Mouse (Mus musculus) inflammation-experienced regulatory T-cells (primary cell): Measurements from ENCODE around the gene Manba. TPM values are rescaled to one million over a fixed set of nuclear protein-coding genes. Genes with fewer than 3 reads are reported as not detected.

Experiments
- polyA plus RNA-seq, 2 experiments: library from polyadenylated mRNA; unstranded; fragments of 100-300 nt; shearing (Covaris generic); gene quantifications; one replicate each; pipeline ENCODE4 v1.2.1; 2017

Manba gene
- polyA plus RNA-seq = 10 to 100 TPM; 32.0 to 37.2 TPM

DNA sequence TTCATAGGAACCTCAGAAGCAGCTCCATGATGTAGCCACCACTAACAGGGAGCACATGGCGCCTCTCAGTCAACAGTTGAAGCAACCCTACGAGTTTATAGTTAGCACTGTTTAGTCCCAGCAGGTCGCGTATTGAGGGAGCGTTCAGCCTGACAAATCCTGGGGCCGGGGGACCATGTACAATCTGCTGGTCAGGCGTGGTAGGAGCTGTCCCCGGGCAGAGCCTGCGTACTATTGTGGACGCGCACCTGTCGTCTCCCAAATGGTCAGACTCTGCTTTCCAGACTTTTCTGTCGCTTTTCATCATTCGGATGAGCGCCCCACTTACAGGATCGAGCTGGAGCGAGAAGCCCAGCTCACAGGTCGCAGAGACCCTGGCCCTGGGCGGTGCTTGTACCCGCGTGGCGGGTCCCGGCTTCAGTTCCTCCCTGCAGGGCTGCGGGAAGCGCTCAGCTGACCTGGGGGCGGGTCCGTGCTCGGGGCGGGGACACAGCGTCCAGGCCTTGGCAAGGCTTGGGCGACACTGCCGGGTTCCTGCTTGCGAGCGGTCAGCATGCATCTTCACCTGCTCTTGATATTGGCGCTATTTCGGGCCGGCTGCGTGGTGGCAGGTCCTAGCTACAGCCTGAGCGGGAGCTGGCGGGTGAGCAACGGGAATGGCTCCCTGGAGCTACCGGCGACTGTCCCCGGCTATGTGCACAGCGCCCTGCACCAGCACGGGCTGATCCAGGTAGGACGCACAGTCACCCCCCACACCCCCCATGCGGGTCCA, at the start of gene Manba:
Manba (plus strand) TSS at position 484 of the 772 bp plus-strand sequence.

DNA sequence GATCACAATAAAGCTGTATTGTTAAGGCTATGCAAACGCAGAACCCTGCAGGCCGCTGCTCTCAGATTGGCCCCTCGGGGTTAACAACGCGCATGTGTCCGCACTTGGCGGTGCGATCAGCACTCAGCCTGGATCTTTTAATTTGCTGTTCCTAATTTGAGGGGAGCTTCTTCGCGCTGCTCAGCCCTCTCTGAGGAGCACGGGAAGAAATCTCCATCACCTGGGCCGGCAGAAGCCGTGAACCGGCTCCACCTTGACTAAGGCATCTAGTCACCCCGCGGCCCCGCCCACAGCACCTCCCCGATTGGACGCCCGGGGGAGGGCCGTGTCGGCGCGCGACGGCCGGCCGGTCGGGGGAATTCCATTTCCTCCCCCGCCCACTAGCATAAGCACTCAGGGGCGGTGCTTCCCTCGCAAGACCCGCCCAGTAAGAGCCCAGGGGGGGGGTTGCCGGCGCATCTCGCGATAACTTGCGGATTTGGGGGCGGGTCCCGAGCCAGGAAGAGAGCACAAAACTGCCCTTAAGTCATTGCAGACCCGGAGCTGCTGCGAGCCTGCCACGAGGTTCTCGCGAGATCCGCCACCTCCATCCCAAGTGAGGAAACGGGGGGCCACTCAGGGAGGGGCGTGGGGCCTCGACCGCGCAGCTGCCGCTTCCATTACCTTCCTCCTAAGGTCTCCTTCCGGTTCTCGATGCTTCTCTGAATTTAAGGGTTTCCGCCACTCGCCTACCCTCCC, 47.5 kb upstream of the Manba start, which contains the start of gene Ube2d3:
Ube2d3 (plus strand) TSS at position 392 of the 738 bp plus-strand sequence.

Other genes starting within 250 kb of the Manba start
- gene Bdh2, start 204.4 kb upstream of the Manba start, polyA plus RNA-seq = under 1 TPM; 0.06 to 0.98 TPM
- gene Slc9b2, start 177.9 kb upstream of the Manba start, polyA plus RNA-seq = 10 to 100 TPM in 1 of 2 experiments, 1 to 10 TPM in 1; 7.3 to 15.9 TPM
- 1 to 10 TPM in 1 of 2 experiments, under 1 TPM in 1; 0.20 to 3.6 TPM for gene Slc9b1, start 137.6 kb upstream of the Manba start, polyA plus RNA-seq
- 10 to 100 TPM; 56.6 to 76.1 TPM for gene Cisd2, start 61.7 kb upstream of the Manba start, polyA plus RNA-seq
- 100 to 1,000 TPM; 582 to 675 TPM for gene Ube2d3, start 47.5 kb upstream of the Manba start, polyA plus RNA-seq
- 10 to 100 TPM; 51.9 to 68.3 TPM for gene Nfkb1, start 205.9 kb downstream of the Manba start, polyA plus RNA-seq